Mouse (Mus musculus): ENCODE measurements around the gene Kcnq2. TPM values are rescaled to one million over a fixed set of nuclear protein-coding genes. Genes with fewer than 3 reads are reported as not detected.

Kcnq2 gene
- polyA plus RNA-seq, 1 experiment from 2014 or later = 28.6 TPM

- 84% methylated on average over 11 of the region's 11 CpGs for WGBS
- Histone ChIP-seq H3K4me2 (no peak overlapping the region), H3K36me3 (replicated peaks) (0 out of 2 replicates have a peak, but pooled peaks cover 7% of the 10 kb centered on the region), H3K27me3 (no peaks in the 10 kb centered on the region), H3K9ac (no peak overlapping the region), H3K4me3 (replicated peaks) (no peak overlapping the region), H3K9me3 (no peaks in the 10 kb centered on the region), H3K4me1 (no peaks in the 10 kb centered on the region; the same call in 1 of the 2 replicates), H3K27ac (no peak overlapping the region)
- ATAC-seq (ENCODE audit: low FRiP score) = no peak
Measured at GRCm38 (mm10) chr2:181031406-181031934, 103.6 kb downstream of the Kcnq2 start.

Other genes with a start within 250 kb of the Kcnq2 start
- 62.6 and 64.5 TPM in 2 replicates for gene Ythdf1, start 214.4 kb downstream of the Kcnq2 start, polyA plus RNA-seq (2016; fragmentation: Nextera tagmentation; extraction: Ambion mirVana)
- gene Birc7, start 206.3 kb downstream of the Kcnq2 start, polyA plus RNA-seq (2016; fragmentation: Nextera tagmentation; extraction: Ambion mirVana) = 0.11 and 0.41 TPM in 2 replicates
- gene Nkain4, start 180.6 kb downstream of the Kcnq2 start, polyA plus RNA-seq (2016; fragmentation: Nextera tagmentation; extraction: Ambion mirVana) = 39.4 and 43.5 TPM in 2 replicates
- 85.2 and 87.7 TPM in 2 replicates for gene Arfgap1, start 168.1 kb downstream of the Kcnq2 start, polyA plus RNA-seq (2016; fragmentation: Nextera tagmentation; extraction: Ambion mirVana)
- gene Col20a1, start 148.8 kb downstream of the Kcnq2 start, polyA plus RNA-seq (2016; fragmentation: Nextera tagmentation; extraction: Ambion mirVana) = 0.45 and 0.51 TPM in 2 replicates
- gene Chrna4, start 91.8 kb downstream of the Kcnq2 start, polyA plus RNA-seq (2016; fragmentation: Nextera tagmentation; extraction: Ambion mirVana) = 20.2 and 20.8 TPM in 2 replicates
- 1.1 and 1.4 TPM in 2 replicates for gene Eef1a2, start 21.7 kb upstream of the Kcnq2 start, polyA plus RNA-seq (2016; fragmentation: Nextera tagmentation; extraction: Ambion mirVana)
- gene Ppdpf, start 51.9 kb upstream of the Kcnq2 start, polyA plus RNA-seq (2016; fragmentation: Nextera tagmentation; extraction: Ambion mirVana) = 483 and 484 TPM in 2 replicates
- not detected in 2 replicates for gene Ptk6, start 67.5 kb upstream of the Kcnq2 start, polyA plus RNA-seq (2016; fragmentation: Nextera tagmentation; extraction: Ambion mirVana)
- not detected in 2 replicates for gene Srms, start 77.9 kb upstream of the Kcnq2 start, polyA plus RNA-seq (2016; fragmentation: Nextera tagmentation; extraction: Ambion mirVana)
- gene Fndc11, start 84.7 kb upstream of the Kcnq2 start, polyA plus RNA-seq (2016; fragmentation: Nextera tagmentation; extraction: Ambion mirVana) = 0.17 TPM in 1 of 2 replicates, not detected in the other
- gene Helz2, start 106.7 kb upstream of the Kcnq2 start, polyA plus RNA-seq (2016; fragmentation: Nextera tagmentation; extraction: Ambion mirVana) = 0.47 TPM in 2 replicates
- 22.3 and 24.2 TPM in 2 replicates for gene Gmeb2, start 152.7 kb upstream of the Kcnq2 start, polyA plus RNA-seq (2016; fragmentation: Nextera tagmentation; extraction: Ambion mirVana)
- gene Stmn3, start 179.2 kb upstream of the Kcnq2 start, polyA plus RNA-seq (2016; fragmentation: Nextera tagmentation; extraction: Ambion mirVana) = 360 and 385 TPM in 2 replicates
- gene Rtel1, start 184.4 kb upstream of the Kcnq2 start, polyA plus RNA-seq (2016; fragmentation: Nextera tagmentation; extraction: Ambion mirVana) = 59.1 and 67.3 TPM in 2 replicates
- 62.4 and 69.5 TPM in 2 replicates for gene Zgpat, start 229.6 kb upstream of the Kcnq2 start, polyA plus RNA-seq (2016; fragmentation: Nextera tagmentation; extraction: Ambion mirVana)
- 83.6 and 86.4 TPM in 2 replicates for gene Arfrp1, start 230.1 kb upstream of the Kcnq2 start, polyA plus RNA-seq (2016; fragmentation: Nextera tagmentation; extraction: Ambion mirVana)
- gene Lime1, start 244.8 kb upstream of the Kcnq2 start, polyA plus RNA-seq (2016; fragmentation: Nextera tagmentation; extraction: Ambion mirVana) = 33.9 and 34.5 TPM in 2 replicates

Data from forebrain, embryonic 12.5 days (tissue).